Mouse (Mus musculus) yolk sac, embryonic 10.5 days (tissue): ENCODE data around the gene Olfr678.
"Not testable (repeated sequence)": the region's sequence is repeated elsewhere in the genome, so short reads cannot be mapped to it uniquely, and the experiment has no call there.

ENCODE experiments used
- DNase-seq: peaks from one replicate; pipeline ENCODE4 v3.0.0-alpha.2; 2017; ENCODE audit warnings: low spot score

Olfr678 gene

GRCm38 (mm10) chr7:105064175-105064574 is at the start of gene Olfr678:
Gene Olfr678 (plus strand): TSS chr7:105064475.
- DNase-seq = no peak

GRCm38 (mm10) chr7:105022530-105022929 is 41.7 kb upstream of the Olfr678 start:
- no peak for DNase-seq

GRCm38 (mm10) chr7:105028360-105028759 is 35.9 kb upstream of the Olfr678 start, which contains the start of gene Olfr675:
Gene Olfr675 (minus strand): TSS chr7:105028460.
- DNase-seq = no peak

GRCm38 (mm10) chr7:105032398-105032797 is 31.9 kb upstream of the Olfr678 start, which contains the start of gene Olfr676:
Gene Olfr676 (plus strand): TSS chr7:105032698.
- DNase-seq = no peak

- not testable (repeated sequence) for DNase-seq
Measured at GRCm38 (mm10) chr7:105033836-105034235, 30.4 kb upstream of the Olfr678 start.

GRCm38 (mm10) chr7:105058951-105059350 is 5.3 kb upstream of the Olfr678 start:
- no peak for DNase-seq

GRCm38 (mm10) chr7:105080905-105081304 is 16.6 kb downstream of the Olfr678 start, which contains the start of gene Olfr679:
Gene Olfr679 (plus strand): TSS chr7:105081205.
- no peak for DNase-seq

GRCm38 (mm10) chr7:105092717-105093116 is 28.4 kb downstream of the Olfr678 start, which contains the start of gene Olfr680-ps1:
Gene Olfr680-ps1 (minus strand): TSS chr7:105092817.
- not testable (repeated sequence) for DNase-seq

GRCm38 (mm10) chr7:105116536-105116935 is 52.3 kb downstream of the Olfr678 start, which contains the start of gene Olfr681:
Gene Olfr681 (plus strand): TSS chr7:105116836.
- no peak for DNase-seq
